Mouse (Mus musculus) embryonic facial prominence, embryonic 11.5 days (tissue): ENCODE results near the gene Gm14214. TPM values are rescaled to one million over a fixed set of nuclear protein-coding genes. Genes with fewer than 3 reads are reported as not detected.
A peak's percentile ranks its signal among the peaks of the same experiment; 100 is the strongest.

Experiments used
- ATAC-seq: fragments of 200-750 bp; cut with Nextera tagmentation; replicated peaks from 2 replicates; pipeline ENCODE4 v1.8.0; 2017; ENCODE audit warnings: low read depth; ENCODE audit not compliant: insufficient number of reproducible peaks, low FRiP score, low TSS enrichment
- DNase-seq: peaks from one replicate; pipeline ENCODE4 v3.0.0-alpha.2; 2015; ENCODE audit warnings: low spot score
- H3K27ac ChIP-seq: fragments of 300-500 bp; sonication (generic); replicated peaks from 2 replicates; pipeline ENCODE4 v1.5.1; 2014; ENCODE audit warnings: mild to moderate bottlenecking, low read depth, low read length, control low read depth
- H3K27me3 ChIP-seq: fragments of 300-500 bp; sonication (generic); 2 replicates; pipeline ENCODE4 v1.6.1; 2014; ENCODE audit warnings: mild to moderate bottlenecking, low read length, moderate library complexity, mixed read lengths; ENCODE audit not compliant: control insufficient read depth, insufficient read depth
- H3K36me3 ChIP-seq: fragments of 300-500 bp; sonication (generic); replicated peaks from 2 replicates; pipeline ENCODE4 v1.6.1; 2014; ENCODE audit warnings: low read depth, mild to moderate bottlenecking, low read length, moderate library complexity, mixed read lengths; ENCODE audit not compliant: control insufficient read depth, insufficient read depth
- H3K4me1 ChIP-seq: fragments of 300-500 bp; sonication (generic); 2 replicates; pipeline ENCODE4 v1.6.1; 2014; ENCODE audit warnings: low read length, mixed read lengths; ENCODE audit not compliant: control insufficient read depth, insufficient read depth
- H3K4me2 ChIP-seq: fragments of 300-500 bp; sonication (generic); 2 replicates; pipeline ENCODE4 v1.6.1; 2014; ENCODE audit warnings: low read depth, mild to moderate bottlenecking, control low read depth, low read length, moderate library complexity
- H3K4me3 ChIP-seq: fragments of 300-500 bp; sonication (generic); 2 replicates; pipeline ENCODE4 v1.5.1; 2014; ENCODE audit warnings: low read depth, low read length, control low read depth
- H3K9ac ChIP-seq: fragments of 300-500 bp; sonication (generic); replicated peaks from 2 replicates; pipeline ENCODE4 v1.6.1; 2014; ENCODE audit warnings: mild to moderate bottlenecking, control low read depth, low read length
- H3K9me3 ChIP-seq: fragments of 300-500 bp; sonication (generic); replicated peaks from 2 replicates; pipeline ENCODE4 v1.6.1; 2016; ENCODE audit warnings: mild to moderate bottlenecking, low read length, inconsistent platforms, mixed read lengths; ENCODE audit not compliant: control insufficient read depth
- WGBS: fragments of 180-500 bp; shearing (Covaris S2); extraction: QIAGEN DNeasy Blood & Tissue Kit; methylation state at CpG from one replicate; pipeline ENCODE4 v1.1.7; 2014; 5-methylcytosine and 5-hydroxymethylcytosine counted together
- polyA plus RNA-seq: library from polyadenylated mRNA; unstranded; fragments of >200 nt; fragmentation: Nextera tagmentation; extraction: Ambion mirVana; gene quantifications from 2 replicates; pipeline ENCODE4 v1.2.1, GENCODE M21; 2014

Gene Gm14214
- polyA plus RNA-seq, 1 experiment from 2014 or later = not detected

GRCm38 (mm10) chr2:154767051-154767450 is 2.8 kb downstream of the Gm14214 start:
- H3K27me3 ChIP-seq = no peaks in the 10 kb centered on the region
- no peaks in the 10 kb centered on the region for H3K36me3 ChIP-seq
- no peaks in the 10 kb centered on the region for H3K4me1 ChIP-seq
- no peak overlapping the region for H3K9ac ChIP-seq
- no peak overlapping the region for H3K4me3 ChIP-seq
- H3K27ac ChIP-seq = no peak overlapping the region
- no peak for ATAC-seq
- DNase-seq = no peak
- 90% methylated on average over 6 of the region's 6 CpGs for WGBS
- no peaks in the 10 kb centered on the region for H3K9me3 ChIP-seq
- H3K4me2 ChIP-seq = no peak overlapping the region

DNA sequence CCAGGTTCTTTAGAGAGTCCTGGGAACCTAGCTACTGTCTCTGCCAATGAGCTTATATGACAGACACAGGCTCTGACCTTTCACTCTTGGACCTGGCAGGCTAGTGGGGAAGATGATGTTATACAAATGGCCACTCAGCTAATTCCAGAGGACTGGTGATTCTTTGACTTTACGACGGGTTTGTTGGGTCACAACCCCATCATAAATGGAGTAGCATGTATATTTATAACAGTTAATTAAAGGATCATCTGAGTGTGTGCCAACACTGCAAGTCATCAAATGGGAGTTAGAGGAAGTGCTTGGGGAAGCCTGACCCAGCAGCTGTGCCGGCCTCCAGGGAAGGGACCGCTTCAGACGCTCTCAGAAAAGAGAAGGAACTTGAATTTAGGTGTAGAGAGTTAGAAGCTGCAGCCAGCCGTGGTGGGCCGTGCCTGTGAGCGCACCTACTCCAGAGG is 4.2 kb downstream of the Gm14214 start:
- DNase-seq (no peak), ATAC-seq (no peak)
- WGBS = 75% methylated on average over 8 of the region's 8 CpGs

DNA sequence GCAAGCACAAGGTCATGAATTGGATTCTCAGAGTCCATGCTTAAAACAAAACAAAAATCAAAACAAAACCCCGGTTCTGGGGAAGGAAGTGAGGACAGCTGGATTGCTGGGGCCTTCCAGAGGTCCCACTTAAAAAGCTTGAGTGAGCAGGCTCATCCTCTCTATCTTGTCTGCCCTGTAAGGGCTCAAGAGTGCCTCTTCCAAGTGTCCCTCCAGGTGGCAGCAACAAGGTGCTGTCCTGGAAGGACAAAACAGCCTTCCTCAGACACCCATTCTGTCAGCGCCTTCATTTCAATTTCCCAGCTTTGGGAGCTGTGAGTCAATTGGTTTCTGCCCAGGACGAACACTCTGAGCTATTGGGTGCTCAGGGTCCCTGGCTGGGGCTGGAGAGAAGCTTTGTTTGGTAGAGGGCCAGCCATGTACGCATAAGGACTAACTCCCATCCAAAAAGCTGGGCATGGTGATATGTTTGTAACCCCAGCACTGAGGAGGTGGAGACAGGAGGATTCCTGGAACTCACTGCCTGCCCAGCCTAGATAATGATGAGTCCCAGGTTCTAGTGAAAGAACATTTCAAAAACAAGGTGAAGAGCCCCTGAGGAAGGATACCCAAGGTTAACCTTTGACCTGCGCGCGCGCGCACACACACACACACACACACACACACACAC is 4.9 kb downstream of the Gm14214 start:
- DNase-seq (no peak), ATAC-seq (no peak)
- H3K27me3 ChIP-seq = no peaks in the 10 kb centered on the region
- no peaks in the 10 kb centered on the region for H3K36me3 ChIP-seq
- no peak overlapping the region for H3K4me3 ChIP-seq
- H3K4me2 ChIP-seq = no peak overlapping the region
- no peaks in the 10 kb centered on the region for H3K4me1 ChIP-seq
- H3K9me3 ChIP-seq = no peaks in the 10 kb centered on the region
- no peak overlapping the region for H3K27ac ChIP-seq
- H3K9ac ChIP-seq = no peak overlapping the region
- 81% methylated on average over 9 of the region's 9 CpGs for WGBS

More for the DNA sequence above, 4.2 kb downstream of the Gm14214 start:
- H3K9me3 ChIP-seq = no peaks in the 10 kb centered on the region
- H3K27me3 ChIP-seq = no peaks in the 10 kb centered on the region
- no peak overlapping the region for H3K9ac ChIP-seq
- H3K27ac ChIP-seq = no peak overlapping the region
- H3K36me3 ChIP-seq = no peaks in the 10 kb centered on the region
- H3K4me1 ChIP-seq = no peaks in the 10 kb centered on the region
- no peak overlapping the region for H3K4me3 ChIP-seq
- no peak overlapping the region for H3K4me2 ChIP-seq

DNA sequence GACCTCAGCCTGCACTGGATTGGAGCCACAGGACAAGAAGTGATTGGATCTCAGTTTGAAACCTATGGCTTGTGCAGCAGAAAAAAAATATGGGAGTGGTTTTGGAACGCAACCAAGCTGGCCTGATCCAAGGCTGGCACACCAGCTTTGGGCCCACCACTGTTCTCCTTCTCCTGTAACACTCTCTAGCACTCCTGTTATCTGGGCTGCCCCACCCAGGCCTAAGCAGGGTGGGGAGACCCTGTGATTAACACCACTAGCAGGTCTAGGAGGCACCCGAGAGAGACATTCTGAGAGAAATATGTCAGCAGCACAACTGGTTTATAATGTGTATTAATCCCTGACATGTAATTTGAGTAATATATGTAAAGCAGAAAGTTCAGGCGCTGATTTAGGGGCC is 6.6 kb downstream of the Gm14214 start:
- WGBS = 82% methylated on average over 3 of the region's 3 CpGs
- H3K9ac ChIP-seq = no peak overlapping the region
- no peaks in the 10 kb centered on the region for H3K4me1 ChIP-seq
- H3K4me3 ChIP-seq = no peak overlapping the region
- no peak overlapping the region for H3K27ac ChIP-seq
- DNase-seq = no peak
- H3K36me3 ChIP-seq = no peaks in the 10 kb centered on the region
- no peaks in the 10 kb centered on the region for H3K27me3 ChIP-seq
- no peaks in the 10 kb centered on the region for H3K9me3 ChIP-seq
- no peak overlapping the region for H3K4me2 ChIP-seq
- no peak for ATAC-seq

GRCm38 (mm10) chr2:154758454-154758853 is 11.4 kb downstream of the Gm14214 start:
- WGBS = 76% methylated on average over 1 of the region's 1 CpGs
- DNase-seq (no peak), ATAC-seq (no peak)
- no peak overlapping the region for H3K27ac ChIP-seq
- no peaks in the 10 kb centered on the region for H3K27me3 ChIP-seq
- no peaks in the 10 kb centered on the region for H3K36me3 ChIP-seq
- no peaks in the 10 kb centered on the region for H3K4me1 ChIP-seq
- H3K9ac ChIP-seq = no peak overlapping the region
- H3K4me3 ChIP-seq = no peak overlapping the region
- H3K4me2 ChIP-seq = no peak overlapping the region
- H3K9me3 ChIP-seq = no peaks in the 10 kb centered on the region

- no peak overlapping the region for H3K4me3 ChIP-seq
- 79% methylated on average over 5 of the region's 5 CpGs for WGBS
- DNase-seq = no peak
- H3K4me2 ChIP-seq = no peak overlapping the region
- H3K9ac ChIP-seq = no peak overlapping the region
- ATAC-seq = no peak
- H3K27ac ChIP-seq = no peak overlapping the region
- no peaks in the 10 kb centered on the region for H3K4me1 ChIP-seq
- no peaks in the 10 kb centered on the region for H3K9me3 ChIP-seq
- H3K36me3 ChIP-seq = no peaks in the 10 kb centered on the region
- H3K27me3 ChIP-seq = no peaks in the 10 kb centered on the region
These were observed 12.1 kb downstream of the Gm14214 start for GRCm38 (mm10) chr2:154757691-154758090.

- Histone ChIP-seq H3K4me3 (no peak overlapping the region), H3K9me3 (no peaks in the 10 kb centered on the region), H3K27ac (no peak overlapping the region), H3K9ac (no peak overlapping the region), H3K27me3 (no peaks in the 10 kb centered on the region), H3K36me3 (no peaks in the 10 kb centered on the region), H3K4me1 (no peaks in the 10 kb centered on the region), H3K4me2 (no peak overlapping the region)
- DNase-seq (peak; percentile 19), ATAC-seq (no peak)
- WGBS = 61% methylated on average over 6 of the region's 6 CpGs
These were observed 14.0 kb downstream of the Gm14214 start for GRCm38 (mm10) chr2:154755791-154756190.

DNA sequence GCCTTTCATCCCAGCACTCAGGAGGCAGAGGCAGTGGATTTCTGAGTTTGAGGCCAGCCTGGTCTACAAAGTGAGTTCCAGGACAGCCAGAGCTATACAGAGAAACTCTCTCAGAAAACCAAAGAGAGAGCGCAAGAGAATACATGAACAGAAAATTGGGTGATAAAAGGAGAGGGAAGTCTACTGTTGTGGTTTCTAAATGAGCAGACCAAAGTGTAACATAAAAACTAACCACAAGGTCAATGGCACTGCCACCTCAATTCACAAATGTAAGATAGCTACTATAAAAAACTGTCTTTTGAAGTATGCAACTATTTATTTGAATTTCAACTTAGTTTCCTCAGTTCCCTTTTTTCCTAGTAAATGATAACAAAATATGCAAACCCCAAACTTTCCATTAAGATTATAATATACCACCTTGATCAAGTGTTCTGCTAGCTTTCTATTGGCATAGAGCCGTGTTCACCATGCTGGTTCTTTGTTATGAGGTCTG is 15.7 kb downstream of the Gm14214 start:
- H3K9ac ChIP-seq = no peak overlapping the region
- DNase-seq (no peak), ATAC-seq (no peak)
- H3K36me3 ChIP-seq = no peaks in the 10 kb centered on the region
- H3K4me2 ChIP-seq = no peak overlapping the region
- no peak overlapping the region for H3K27ac ChIP-seq
- H3K4me1 ChIP-seq = no peaks in the 10 kb centered on the region
- no peaks in the 10 kb centered on the region for H3K27me3 ChIP-seq
- no peaks in the 10 kb centered on the region for H3K9me3 ChIP-seq
- WGBS = 88% methylated on average over 2 of the region's 2 CpGs
- H3K4me3 ChIP-seq = no peak overlapping the region
